Mouse (Mus musculus) embryonic facial prominence, embryonic 15.5 days (tissue): ENCODE data around the gene Ogfod3. TPM values are rescaled to one million over a fixed set of nuclear protein-coding genes. Genes with fewer than 3 reads are reported as not detected.

Experiments used
- ATAC-seq: fragments of 200-750 bp; cut with Nextera tagmentation; 2 replicates; pipeline ENCODE4 v1.8.0; 2017; ENCODE audit warnings: low read depth, moderate TSS enrichment; ENCODE audit not compliant: insufficient number of reproducible peaks, low FRiP score, low TSS enrichment
- H3K27ac ChIP-seq: fragments of 300-500 bp; sonication (generic); replicated peaks from 2 replicates; pipeline ENCODE4 v1.5.1; 2015; ENCODE audit warnings: mild to moderate bottlenecking, inconsistent platforms
- H3K27me3 ChIP-seq: fragments of 300-500 bp; sonication (generic); 2 replicates; pipeline ENCODE4 v1.6.1; 2015; ENCODE audit warnings: inconsistent platforms
- H3K36me3 ChIP-seq: fragments of 300-500 bp; sonication (generic); 2 replicates; pipeline ENCODE4 v1.6.1; 2015; ENCODE audit warnings: mild to moderate bottlenecking, inconsistent platforms
- H3K4me1 ChIP-seq: fragments of 300-500 bp; sonication (generic); 2 replicates; pipeline ENCODE4 v1.6.1; 2015; ENCODE audit warnings: inconsistent platforms
- H3K4me2 ChIP-seq: fragments of 300-500 bp; sonication (generic); replicated peaks from 2 replicates; pipeline ENCODE4 v1.6.1; 2015; ENCODE audit warnings: mild to moderate bottlenecking, inconsistent platforms
- H3K4me3 ChIP-seq: fragments of 300-500 bp; sonication (generic); replicated peaks from 2 replicates; pipeline ENCODE4 v1.5.1; 2015; ENCODE audit warnings: mild to moderate bottlenecking, inconsistent platforms
- H3K9ac ChIP-seq: fragments of 300-500 bp; sonication (generic); 2 replicates; pipeline ENCODE4 v1.6.1; 2015; ENCODE audit warnings: inconsistent platforms
- H3K9me3 ChIP-seq: fragments of 300-500 bp; sonication (generic); replicated peaks from 2 replicates; pipeline ENCODE4 v1.6.1; 2016; ENCODE audit warnings: inconsistent platforms
- WGBS: fragments of 180-500 bp; shearing (Covaris S2); methylation state at CpG from one replicate; pipeline ENCODE4 v1.1.7; 2015; 5-methylcytosine and 5-hydroxymethylcytosine counted together
- polyA plus RNA-seq: library from polyadenylated mRNA; unstranded; fragments of >200 nt; fragmentation: Nextera tagmentation; extraction: Ambion mirVana; gene quantifications from 2 replicates; pipeline ENCODE4 v1.2.1, GENCODE M21; 2015

The Ogfod3 gene
- polyA plus RNA-seq, 1 experiment from 2014 or later = 21.9 TPM

DNA sequence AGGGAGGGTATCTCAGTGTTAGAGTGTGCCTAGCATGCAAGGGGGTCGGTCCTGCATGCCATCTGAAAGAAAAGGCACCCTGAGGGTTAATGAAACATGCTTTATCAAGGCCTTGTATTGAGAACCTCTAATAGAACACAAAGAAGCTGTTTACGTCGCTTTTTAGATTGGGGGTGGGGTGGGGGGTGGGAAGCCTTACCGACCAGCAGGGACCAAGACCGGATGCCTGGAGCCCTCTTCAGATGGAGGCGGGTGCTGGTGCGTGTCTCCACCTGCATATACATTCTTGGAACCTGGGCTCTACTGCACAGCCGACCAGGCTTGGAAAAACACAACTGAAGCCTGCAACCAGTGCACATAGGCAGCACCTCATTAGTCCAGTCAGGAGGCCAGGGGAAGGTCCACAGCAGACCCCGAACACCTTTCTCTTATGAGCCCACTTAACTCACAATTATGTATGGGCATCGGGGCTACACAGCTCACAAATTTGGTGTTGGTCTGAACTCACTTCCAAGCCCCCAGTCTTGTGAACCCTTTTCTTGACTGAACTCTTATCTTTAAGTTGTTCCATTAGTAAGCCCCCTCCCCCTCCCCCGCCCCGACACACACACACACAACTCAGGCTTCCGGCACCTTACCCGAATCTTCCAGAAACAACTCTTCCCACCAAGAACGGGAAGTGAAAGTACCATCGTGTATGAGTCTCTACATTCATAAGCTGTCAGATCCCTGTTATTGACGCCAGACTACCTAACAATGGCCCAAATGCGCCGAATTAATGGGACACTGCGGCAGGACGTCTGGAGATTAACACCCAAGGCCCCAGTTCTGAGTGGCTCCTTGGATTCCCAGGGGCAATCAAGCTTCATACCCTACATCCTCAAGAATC is 23.9 kb upstream of the Ogfod3 start:
- peak overlapping the region; percentile 87 for H3K27ac ChIP-seq
- H3K4me1 ChIP-seq = peaks cover 14% of the 10 kb centered on the region
- WGBS = 17% methylated on average over 21 of the region's 21 CpGs

DNA sequence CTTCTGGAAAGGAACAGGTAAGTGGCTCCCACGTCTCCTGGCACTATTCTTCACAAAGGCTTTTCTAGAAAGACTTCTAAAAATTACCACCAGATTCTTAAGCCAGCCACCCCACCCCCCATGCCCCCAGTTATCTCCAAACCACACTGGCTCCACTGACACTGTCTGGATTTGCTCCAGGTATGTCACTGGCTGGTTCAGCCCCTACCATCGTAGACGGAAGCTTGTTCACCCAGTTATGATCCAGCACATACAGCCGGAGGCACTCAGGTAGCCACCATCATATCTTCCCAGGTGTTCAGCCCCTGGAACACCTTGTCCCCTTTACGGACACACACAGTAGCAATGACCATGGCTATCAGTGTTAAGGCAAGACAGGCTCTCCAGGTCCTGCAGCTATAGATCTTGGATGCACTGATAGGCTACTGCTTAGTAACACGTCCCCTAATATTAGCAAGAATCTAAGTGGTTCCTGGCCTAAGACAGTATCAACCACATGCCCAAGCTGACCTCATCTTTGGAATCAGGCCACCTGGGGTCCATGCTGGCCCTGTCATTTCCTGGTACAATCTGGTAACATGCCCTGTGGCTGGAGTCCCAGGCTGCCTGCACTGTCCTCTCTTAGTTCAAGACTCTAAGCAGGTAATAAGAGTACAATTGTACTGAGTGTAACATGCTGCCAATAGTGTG is 17.0 kb upstream of the Ogfod3 start:
- Histone ChIP-seq H3K4me2 (no peak overlapping the region), H3K27me3 (no peaks in the 10 kb centered on the region)

More for the DNA sequence above, 23.9 kb upstream of the Ogfod3 start:
- Histone ChIP-seq H3K27me3 (no peaks in the 10 kb centered on the region), H3K4me3 (peak overlapping the region; percentile 72), H3K4me2 (peak overlapping the region; percentile 85), H3K9me3 (no peaks in the 10 kb centered on the region), H3K9ac (peak overlapping the region; percentile 61), H3K36me3 (peaks cover 27% of the 10 kb centered on the region)
- no peak for ATAC-seq

DNA sequence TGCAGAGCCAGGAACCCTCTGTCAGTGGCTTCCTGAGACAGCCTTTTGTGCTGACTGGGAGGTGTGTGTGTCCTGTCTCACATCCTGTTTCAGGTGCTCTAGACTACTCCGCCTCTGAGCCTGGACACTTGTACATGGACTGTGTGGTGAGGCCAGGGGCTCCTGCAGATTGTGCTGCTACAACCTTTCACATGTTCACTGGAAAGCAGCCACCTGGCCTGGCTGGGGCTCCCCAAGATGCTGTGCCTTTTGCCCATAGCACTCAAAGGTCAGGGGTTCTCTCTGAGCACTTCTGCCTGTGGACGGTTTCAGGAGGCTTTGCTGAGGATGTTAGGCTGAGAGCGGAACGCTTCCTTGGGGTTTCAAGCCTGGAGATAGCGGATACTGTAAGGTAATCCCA is 16.3 kb upstream of the Ogfod3 start:
- Histone ChIP-seq H3K27ac (no peak overlapping the region), H3K9me3 (no peaks in the 10 kb centered on the region), H3K4me3 (no peak overlapping the region), H3K9ac (no peak overlapping the region), H3K4me2 (no peak overlapping the region), H3K27me3 (no peaks in the 10 kb centered on the region), H3K4me1 (no peaks in the 10 kb centered on the region), H3K36me3 (peaks cover 86% of the 10 kb centered on the region)
- ATAC-seq = no peak
- WGBS = 85% methylated on average over 5 of the region's 5 CpGs

More for the DNA sequence above, 17.0 kb upstream of the Ogfod3 start:
- ATAC-seq = no peak; the same call in 1 of the 2 replicates
- Histone ChIP-seq H3K4me3 (no peak overlapping the region), H3K9ac (no peak overlapping the region), H3K9me3 (no peaks in the 10 kb centered on the region), H3K4me1 (no peaks in the 10 kb centered on the region), H3K36me3 (peaks cover 86% of the 10 kb centered on the region), H3K27ac (no peak overlapping the region)
- 88% methylated on average over 6 of the region's 6 CpGs for WGBS

DNA sequence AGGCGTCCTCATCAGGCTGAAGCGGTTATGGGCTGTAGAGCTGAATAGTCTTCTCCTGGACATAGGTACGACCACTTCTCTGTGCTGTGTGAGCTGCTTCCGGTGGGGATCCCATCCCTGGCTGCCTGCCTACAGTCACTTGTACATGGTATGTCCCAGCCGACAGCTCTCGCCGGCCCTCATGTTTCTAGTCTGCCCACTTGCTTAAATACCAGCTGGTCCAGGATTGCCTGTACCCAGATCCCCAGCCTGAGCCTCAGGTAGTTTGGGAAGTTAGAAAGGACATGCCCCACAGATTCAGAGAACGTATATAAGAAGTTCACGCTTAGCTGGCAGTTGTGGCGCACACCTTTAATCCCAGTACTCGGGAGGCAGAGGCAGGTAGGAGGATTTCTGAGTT is 15.3 kb upstream of the Ogfod3 start:
- Histone ChIP-seq H3K9ac (no peak overlapping the region), H3K27me3 (no peaks in the 10 kb centered on the region), H3K9me3 (no peaks in the 10 kb centered on the region), H3K36me3 (peaks cover 77% of the 10 kb centered on the region), H3K4me2 (no peak overlapping the region), H3K4me3 (no peak overlapping the region), H3K27ac (no peak overlapping the region), H3K4me1 (no peaks in the 10 kb centered on the region)
- WGBS = 85% methylated on average over 11 of the region's 11 CpGs
- no peak for ATAC-seq

DNA sequence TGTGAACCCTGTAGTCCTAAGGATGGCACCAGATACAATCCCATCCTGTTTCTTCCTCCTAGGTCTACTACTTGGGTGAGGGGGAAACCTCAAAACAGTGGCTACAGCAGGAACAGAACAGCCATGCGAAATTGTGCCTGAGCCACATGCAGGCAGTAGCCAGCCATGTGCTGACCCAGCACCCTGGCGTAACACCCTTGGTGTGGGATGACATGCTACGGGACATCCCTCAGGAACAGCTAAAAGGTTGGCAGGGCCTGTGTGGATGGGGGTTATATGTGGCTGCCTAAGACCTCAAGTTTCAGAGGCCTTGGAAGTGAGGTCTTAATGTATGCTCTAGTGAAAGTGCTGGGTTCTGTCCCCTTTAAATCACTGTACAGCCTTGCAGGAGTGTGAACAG is 12.3 kb upstream of the Ogfod3 start:
- H3K4me3 ChIP-seq = no peak overlapping the region
- H3K4me1 ChIP-seq = no peaks in the 10 kb centered on the region
- no peaks in the 10 kb centered on the region for H3K9me3 ChIP-seq
- no peak for ATAC-seq
- H3K36me3 ChIP-seq = peaks cover 52% of the 10 kb centered on the region
- H3K27ac ChIP-seq = no peak overlapping the region
- whole genome bisulfite sequencing = 93% methylated on average over 3 of the region's 3 CpGs
- H3K27me3 ChIP-seq = no peaks in the 10 kb centered on the region
- no peak overlapping the region for H3K4me2 ChIP-seq
- no peak overlapping the region for H3K9ac ChIP-seq

DNA sequence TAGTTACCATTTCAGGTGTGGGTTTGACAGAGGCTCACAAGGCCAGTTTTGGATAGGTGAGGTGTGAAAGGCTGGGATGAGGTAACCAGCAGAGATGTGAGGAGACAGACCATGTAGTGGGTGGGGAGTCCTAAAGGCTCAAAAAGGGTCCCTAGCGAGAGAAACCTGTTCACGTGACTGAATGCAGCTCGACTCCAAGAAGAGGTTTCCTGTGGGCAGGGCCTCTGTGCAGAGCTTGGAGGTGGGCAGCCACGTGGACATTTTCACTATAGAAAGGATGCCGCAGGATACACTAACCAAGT is 701 bp downstream of the Ogfod3 start:
- peaks cover 12% of the 10 kb centered on the region for H3K4me1 ChIP-seq
- WGBS = 0% methylated on average over 5 of the region's 5 CpGs

DNA sequence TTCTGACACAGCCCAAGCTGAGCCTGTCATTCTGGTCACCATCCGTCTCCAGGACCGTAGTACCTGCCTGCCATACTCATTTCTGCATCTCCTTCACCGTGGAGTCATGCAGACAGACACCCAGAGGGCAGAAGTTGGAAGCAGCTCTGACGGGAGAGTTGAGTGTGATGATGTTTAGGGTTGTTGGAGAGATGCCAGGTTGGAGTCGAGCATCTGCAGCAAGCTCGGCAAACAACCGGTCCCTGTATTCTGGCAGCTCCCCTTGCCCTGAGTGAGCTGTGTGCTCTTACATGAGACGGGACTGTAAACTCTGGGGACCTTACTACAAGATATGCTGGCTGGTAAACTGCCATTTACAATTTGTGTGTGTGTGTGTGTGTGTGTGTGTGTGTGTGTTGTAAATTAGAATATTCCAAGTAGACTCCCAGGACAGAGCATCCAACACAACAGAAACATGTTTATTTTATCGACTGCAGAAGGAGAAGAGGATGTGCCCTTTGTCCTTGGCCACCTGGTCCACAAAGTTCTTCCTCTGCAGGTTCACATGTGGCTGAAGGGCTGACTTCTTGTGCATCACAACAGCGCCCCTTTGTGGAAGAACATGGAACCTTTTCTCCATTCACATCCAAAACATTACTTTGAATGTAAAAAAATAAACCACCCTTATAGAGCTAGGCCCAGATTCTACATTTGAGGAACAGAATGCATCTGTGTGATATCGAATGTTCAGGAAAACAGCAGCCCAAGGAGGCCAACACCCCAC is 2.9 kb downstream of the Ogfod3 start:
- Histone ChIP-seq H3K27ac (no peak overlapping the region), H3K4me2 (no peak overlapping the region), H3K27me3 (no peaks in the 10 kb centered on the region), H3K9me3 (no peaks in the 10 kb centered on the region), H3K9ac (no peak overlapping the region), H3K36me3 (no peaks in the 10 kb centered on the region), H3K4me3 (no peak overlapping the region), H3K4me1 (peaks cover 12% of the 10 kb centered on the region)
- ATAC-seq = no peak
- WGBS = 39% methylated on average over 11 of the region's 11 CpGs

More for the DNA sequence above, 701 bp downstream of the Ogfod3 start:
- 0 out of 2 replicates have a peak overlapping the region, but pooled peaks have one; percentile 54 for H3K9ac ChIP-seq
- H3K27ac ChIP-seq = peak overlapping the region; percentile 48
- no peaks in the 10 kb centered on the region for H3K9me3 ChIP-seq
- H3K4me2 ChIP-seq = peak overlapping the region; percentile 80
- H3K36me3 ChIP-seq = peaks cover 4% of the 10 kb centered on the region; the same call in 1 of the 2 replicates
- ATAC-seq = no peak
- H3K27me3 ChIP-seq = no peaks in the 10 kb centered on the region
- H3K4me3 ChIP-seq = peak overlapping the region; percentile 71

DNA sequence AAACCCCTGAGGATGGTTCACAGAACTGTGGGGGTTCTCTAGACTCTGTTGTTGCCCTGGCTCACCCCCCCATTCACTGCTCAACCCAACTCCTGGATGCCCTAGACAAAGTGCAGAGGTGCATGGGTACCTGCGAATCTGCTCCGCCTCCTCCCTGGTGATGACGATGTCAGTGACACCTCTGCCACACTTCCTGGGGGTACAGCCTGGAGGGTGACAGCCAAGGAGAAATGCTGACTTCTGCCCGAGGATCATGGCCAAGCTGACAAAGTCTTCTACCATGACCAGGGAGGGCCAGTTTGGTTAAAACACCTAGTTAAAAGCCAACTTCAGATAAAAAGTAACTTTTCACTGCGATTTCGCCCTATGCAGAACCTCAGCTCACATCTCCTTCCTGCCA is 3.7 kb downstream of the Ogfod3 start:
- WGBS = 92% methylated on average over 6 of the region's 6 CpGs

DNA sequence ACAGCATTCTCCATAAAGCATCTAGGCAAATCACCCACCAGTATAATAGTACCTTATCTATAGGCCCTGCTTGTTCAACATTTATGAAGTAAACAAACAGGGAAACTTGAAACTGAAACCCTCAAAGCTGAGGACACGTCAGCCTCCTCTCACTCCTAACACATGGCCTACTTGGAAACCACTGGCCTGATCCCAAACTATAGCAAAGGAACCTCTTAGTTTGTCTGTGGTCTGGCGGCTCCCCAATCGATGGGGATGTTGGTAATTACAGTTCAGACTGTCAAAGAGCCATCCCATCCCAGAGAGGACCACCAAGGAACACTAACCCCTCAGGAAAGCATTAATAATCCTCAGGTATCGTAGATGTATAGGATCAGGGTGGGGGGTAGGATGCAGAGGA is 4.7 kb downstream of the Ogfod3 start:
- Histone ChIP-seq H3K4me2 (no peak overlapping the region), H3K36me3 (no peaks in the 10 kb centered on the region), H3K4me3 (no peak overlapping the region), H3K27ac (no peak overlapping the region), H3K4me1 (peaks cover 8% of the 10 kb centered on the region), H3K9ac (no peak overlapping the region), H3K27me3 (no peaks in the 10 kb centered on the region), H3K9me3 (no peaks in the 10 kb centered on the region)
- no peak for ATAC-seq
- 64% methylated on average over 4 of the region's 4 CpGs for WGBS

More for the DNA sequence above, 3.7 kb downstream of the Ogfod3 start:
- no peak for ATAC-seq
- no peak overlapping the region for H3K4me3 ChIP-seq
- no peak overlapping the region for H3K4me2 ChIP-seq
- no peak overlapping the region for H3K27ac ChIP-seq
- H3K9me3 ChIP-seq = no peaks in the 10 kb centered on the region
- no peak overlapping the region for H3K9ac ChIP-seq
- peaks cover 12% of the 10 kb centered on the region for H3K4me1 ChIP-seq
- no peaks in the 10 kb centered on the region for H3K36me3 ChIP-seq
- no peaks in the 10 kb centered on the region for H3K27me3 ChIP-seq

DNA sequence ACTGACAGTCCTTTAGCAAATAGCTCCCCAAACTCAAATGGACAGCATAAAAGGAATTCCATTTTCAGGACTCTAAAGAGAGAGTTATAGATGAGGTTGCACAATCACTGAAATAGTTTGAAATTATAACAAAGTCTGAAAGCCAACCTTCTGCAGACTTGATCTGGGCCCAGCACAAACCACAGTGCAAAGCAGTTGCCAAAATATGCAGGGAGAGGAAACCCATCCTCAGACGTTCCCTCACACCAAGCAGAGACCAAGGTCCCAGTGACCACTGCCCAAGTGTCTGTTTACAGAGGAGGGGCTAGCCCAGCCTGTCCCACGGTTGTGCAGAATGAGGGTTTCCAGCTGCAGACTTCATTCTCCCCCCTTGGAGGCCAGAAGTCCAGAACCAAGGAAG is 5.9 kb downstream of the Ogfod3 start:
- H3K9ac ChIP-seq = no peak overlapping the region
- peak; percentile 44; the same call in 1 of the 2 replicates for ATAC-seq
- WGBS = 41% methylated on average over 2 of the region's 2 CpGs
- no peaks in the 10 kb centered on the region for H3K27me3 ChIP-seq
- H3K36me3 ChIP-seq = no peaks in the 10 kb centered on the region
- peaks cover 3% of the 10 kb centered on the region for H3K4me1 ChIP-seq
- H3K27ac ChIP-seq = no peak overlapping the region
- no peak overlapping the region for H3K4me2 ChIP-seq
- H3K4me3 ChIP-seq = no peak overlapping the region
- no peaks in the 10 kb centered on the region for H3K9me3 ChIP-seq

DNA sequence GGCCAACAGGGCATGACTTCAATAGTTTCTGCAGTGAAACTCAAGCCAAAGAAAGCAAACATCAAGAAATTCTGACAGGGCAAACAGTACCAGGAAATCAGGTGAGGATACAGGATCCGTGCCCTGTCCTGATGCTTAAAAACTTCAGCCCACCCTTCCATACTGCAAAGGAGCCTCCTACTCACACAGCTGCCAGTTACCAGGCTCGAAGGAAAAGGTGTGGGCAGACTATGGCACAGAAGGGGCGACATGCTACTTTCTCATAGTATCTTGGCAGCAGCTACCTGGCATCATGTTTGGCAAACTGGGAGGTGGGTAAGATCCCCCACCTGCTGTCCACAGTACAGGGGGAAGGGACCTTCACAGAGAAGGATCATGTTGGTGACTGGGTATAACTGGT is 11.1 kb downstream of the Ogfod3 start:
- no peak for ATAC-seq
- Histone ChIP-seq H3K27me3 (no peaks in the 10 kb centered on the region), H3K4me2 (no peak overlapping the region), H3K27ac (no peak overlapping the region), H3K4me1 (no peaks in the 10 kb centered on the region; the same call in 1 of the 2 replicates), H3K9ac (no peak overlapping the region), H3K9me3 (no peaks in the 10 kb centered on the region), H3K4me3 (no peak overlapping the region), H3K36me3 (no peaks in the 10 kb centered on the region)
- 77% methylated on average over 3 of the region's 3 CpGs for WGBS
